Mouse (Mus musculus) testis, adult 2 months (tissue): Measurements from ENCODE around the gene Mgll. TPM values are rescaled to one million over a fixed set of nuclear protein-coding genes. Genes with fewer than 3 reads are reported as not detected.
A peak's percentile ranks its signal among the peaks of the same experiment; 100 is the strongest.

Experiments
- H3K27ac ChIP-seq: fragments of 200-500 bp; 2 replicates; pipeline ENCODE4 v1.5.1; 2012; ENCODE audit warnings: low read depth, low read length; ENCODE audit not compliant: control insufficient read depth, insufficient read depth
- H3K27me3 ChIP-seq: fragments of 200-500 bp; 2 replicates; pipeline ENCODE4 v1.6.1; 2012; ENCODE audit warnings: mild to moderate bottlenecking, low read length, moderate library complexity; ENCODE audit not compliant: control insufficient read depth, insufficient read depth
- H3K36me3 ChIP-seq: fragments of 200-500 bp; 2 replicates; pipeline ENCODE4 v1.6.1; 2012; ENCODE audit warnings: mild to moderate bottlenecking, low read length; ENCODE audit not compliant: control insufficient read depth, insufficient read depth
- H3K4me1 ChIP-seq: fragments of 200-500 bp; 2 replicates; pipeline ENCODE4 v1.6.1; 2012; ENCODE audit warnings: low read length; ENCODE audit not compliant: control insufficient read depth, insufficient read depth
- H3K4me3 ChIP-seq: fragments of 200-500 bp; 2 replicates; pipeline ENCODE4 v1.5.1; 2012; ENCODE audit warnings: low read depth, mild to moderate bottlenecking, low read length, moderate library complexity, mixed read lengths; ENCODE audit not compliant: control insufficient read depth
- CTCF ChIP-seq: fragments of 200-500 bp; IDR thresholded peaks from 2 replicates; pipeline ENCODE4 v1.5.1; 2012; ENCODE audit warnings: low read depth, mild to moderate bottlenecking, inconsistent platforms, low read length, moderate library complexity; ENCODE audit not compliant: control insufficient read depth, insufficient read depth, insufficient replicate concordance
- POLR2A ChIP-seq: fragments of 200-500 bp; IDR thresholded peaks from 2 replicates; pipeline ENCODE4 v1.6.1; 2012; ENCODE audit warnings: low read depth, mild to moderate bottlenecking, inconsistent platforms, low read length, moderate library complexity; ENCODE audit not compliant: control insufficient read depth
- polyA plus RNA-seq: library from polyadenylated mRNA; depleted of rRNA; stranded (reverse); fragments of >200 nt; gene quantifications from 2 replicates; pipeline ENCODE4 v1.2.3, GENCODE M21; 2012

Mgll gene
- polyA plus RNA-seq, 1 experiment = 38.5 TPM

GRCm38 (mm10) chr6:88826965-88827364, 102.8 kb downstream of the Mgll start:
- TF ChIP-seq CTCF = no peak
- no peak for TF ChIP-seq POLR2A
- no peak overlapping the region for H3K27ac ChIP-seq
- H3K27me3 ChIP-seq = no peaks in the 10 kb centered on the region
- H3K4me1 ChIP-seq = peaks cover 2% of the 10 kb centered on the region; the same call in 1 of the 2 replicates
- H3K36me3 ChIP-seq = no peaks in the 10 kb centered on the region
- no peak overlapping the region for H3K4me3 ChIP-seq

- H3K36me3 ChIP-seq = no peaks in the 10 kb centered on the region
- peaks cover 2% of the 10 kb centered on the region; the same call in 1 of the 2 replicates for H3K4me1 ChIP-seq
- H3K4me3 ChIP-seq = no peak overlapping the region
- no peak overlapping the region for H3K27ac ChIP-seq
- no peak for TF ChIP-seq CTCF
- no peaks in the 10 kb centered on the region for H3K27me3 ChIP-seq
These were observed 103.4 kb downstream of the Mgll start for GRCm38 (mm10) chr6:88827395-88828205.

- H3K27me3 ChIP-seq = no peaks in the 10 kb centered on the region
- TF ChIP-seq CTCF = no peak
- H3K36me3 ChIP-seq = no peaks in the 10 kb centered on the region
- no peak overlapping the region for H3K27ac ChIP-seq
- no peak overlapping the region for H3K4me3 ChIP-seq
- peaks cover 2% of the 10 kb centered on the region; the same call in 1 of the 2 replicates for H3K4me1 ChIP-seq
These were observed 104.2 kb downstream of the Mgll start for GRCm38 (mm10) chr6:88828206-88829009.

- Histone ChIP-seq H3K4me3 (no peak overlapping the region), H3K27me3 (no peaks in the 10 kb centered on the region), H3K4me1 (peaks cover 2% of the 10 kb centered on the region; the same call in 1 of the 2 replicates), H3K27ac (no peak overlapping the region), H3K36me3 (no peaks in the 10 kb centered on the region)
- TF ChIP-seq POLR2A (no peak), CTCF (no peak)
These were observed 105.4 kb downstream of the Mgll start for GRCm38 (mm10) chr6:88829579-88829978.

- no peaks in the 10 kb centered on the region for H3K36me3 ChIP-seq
- no peak overlapping the region for H3K27ac ChIP-seq
- H3K4me1 ChIP-seq = peaks cover 2% of the 10 kb centered on the region; the same call in 1 of the 2 replicates
- no peaks in the 10 kb centered on the region for H3K27me3 ChIP-seq
- TF ChIP-seq CTCF = no peak
- no peak for TF ChIP-seq POLR2A
- no peak overlapping the region for H3K4me3 ChIP-seq
These were observed 106.0 kb downstream of the Mgll start for GRCm38 (mm10) chr6:88830112-88830702.

GRCm38 (mm10) chr6:88831456-88831855, 107.2 kb downstream of the Mgll start:
- Histone ChIP-seq H3K27me3 (no peaks in the 10 kb centered on the region), H3K4me3 (no peak overlapping the region), H3K4me1 (peaks cover 2% of the 10 kb centered on the region; the same call in 1 of the 2 replicates), H3K36me3 (no peaks in the 10 kb centered on the region), H3K27ac (no peak overlapping the region)
- TF ChIP-seq CTCF (peak; percentile 67; the same call in 1 of the 2 replicates), POLR2A (no peak)

GRCm38 (mm10) chr6:88832663-88833062, 108.5 kb downstream of the Mgll start:
- TF ChIP-seq POLR2A = no peak
- TF ChIP-seq CTCF = no peak
- Histone ChIP-seq H3K27me3 (no peaks in the 10 kb centered on the region), H3K27ac (no peak overlapping the region)

More at GRCm38 (mm10) chr6:88832663-88833062, 108.5 kb downstream of the Mgll start:
- H3K4me3 ChIP-seq = no peak overlapping the region
- peaks cover 2% of the 10 kb centered on the region; the same call in 1 of the 2 replicates for H3K4me1 ChIP-seq
- no peaks in the 10 kb centered on the region for H3K36me3 ChIP-seq
